Mouse (Mus musculus): Measurements from ENCODE around the gene Spag17. TPM values are rescaled to one million over a fixed set of nuclear protein-coding genes. Genes with fewer than 3 reads are reported as not detected.

Spag17 gene
- polyA plus RNA-seq, 1 experiment from 2014 or later: 1.2 TPM

- H3K4me1 ChIP-seq (replicated peaks; ENCODE audit: control insufficient read depth, insufficient read depth, low read length): no peaks in the 10 kb centered on the region
- H3K36me3 ChIP-seq (ENCODE audit: control insufficient read depth, insufficient read depth, low read length): peaks cover 4% of the 10 kb centered on the region; the same call in 1 of the 2 replicates
- no peaks in the 10 kb centered on the region for H3K9me3 ChIP-seq (ENCODE audit: control insufficient read depth, low read length)
- DNase-seq (ENCODE audit: low spot score) (no peak), ATAC-seq (ENCODE audit: low FRiP score) (no peak)
- H3K27ac ChIP-seq (ENCODE audit: low read depth, low read length): no peak overlapping the region
- WGBS: 84% methylated on average over 2 of the region's 2 CpGs
- no peak overlapping the region for H3K9ac ChIP-seq (ENCODE audit: low read depth, low read length)
- H3K4me3 ChIP-seq (ENCODE audit: low read depth, low read length): no peak overlapping the region
- H3K27me3 ChIP-seq (ENCODE audit: control insufficient read depth, insufficient read depth, low read length): no peaks in the 10 kb centered on the region
- no peak overlapping the region for H3K4me2 ChIP-seq (replicated peaks; ENCODE audit: low read depth, low read length)
Measured at GRCm38 (mm10) chr3:100163556-100163955, 278.4 kb downstream of the Spag17 start.

DNA sequence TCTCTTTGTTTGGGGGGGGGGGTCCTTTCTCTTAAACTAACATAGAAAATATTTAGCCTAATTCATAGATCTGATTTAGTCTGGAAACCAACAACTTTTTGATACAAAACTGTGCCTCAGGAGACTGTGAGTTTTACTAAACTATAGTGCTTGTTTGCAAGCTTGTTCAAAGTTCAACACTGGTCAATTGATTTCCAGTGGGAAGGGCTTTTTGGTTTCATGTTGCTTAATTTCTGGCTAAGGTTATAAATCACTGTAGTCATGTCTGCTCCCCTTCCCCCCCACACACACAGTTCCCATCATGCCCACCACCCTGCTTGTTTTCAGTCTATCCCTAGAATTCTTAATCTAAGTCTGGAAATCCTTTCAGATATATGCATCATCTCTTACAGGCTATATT lies 279.8 kb downstream of the Spag17 start:
- H3K27me3 ChIP-seq (ENCODE audit: control insufficient read depth, insufficient read depth, low read length): no peaks in the 10 kb centered on the region
- DNase-seq (ENCODE audit: low spot score) (no peak), ATAC-seq (ENCODE audit: low FRiP score) (no peak)
- H3K36me3 ChIP-seq (ENCODE audit: control insufficient read depth, insufficient read depth, low read length): no peaks in the 10 kb centered on the region
- H3K27ac ChIP-seq (ENCODE audit: low read depth, low read length): no peak overlapping the region
- H3K4me1 ChIP-seq (replicated peaks; ENCODE audit: control insufficient read depth, insufficient read depth, low read length): no peaks in the 10 kb centered on the region
- H3K4me2 ChIP-seq (replicated peaks; ENCODE audit: low read depth, low read length): no peak overlapping the region
- no peak overlapping the region for H3K9ac ChIP-seq (ENCODE audit: low read depth, low read length)
- no peak overlapping the region for H3K4me3 ChIP-seq (ENCODE audit: low read depth, low read length)
- H3K9me3 ChIP-seq (ENCODE audit: control insufficient read depth, low read length): no peaks in the 10 kb centered on the region

GRCm38 (mm10) chr3:100176031-100176430 lies 290.8 kb downstream of the Spag17 start:
- DNase-seq (ENCODE audit: low spot score): no peak
- no peaks in the 10 kb centered on the region for H3K9me3 ChIP-seq (ENCODE audit: control insufficient read depth, low read length)
- 83% methylated on average over 2 of the region's 2 CpGs for WGBS
- ATAC-seq (ENCODE audit: low FRiP score): no peak
- no peak overlapping the region for H3K9ac ChIP-seq (ENCODE audit: low read depth, low read length)
- no peaks in the 10 kb centered on the region for H3K4me1 ChIP-seq (replicated peaks; ENCODE audit: control insufficient read depth, insufficient read depth, low read length)
- H3K27ac ChIP-seq (ENCODE audit: low read depth, low read length): no peak overlapping the region
- no peaks in the 10 kb centered on the region for H3K36me3 ChIP-seq (ENCODE audit: control insufficient read depth, insufficient read depth, low read length)
- H3K4me3 ChIP-seq (ENCODE audit: low read depth, low read length): no peak overlapping the region
- H3K4me2 ChIP-seq (replicated peaks; ENCODE audit: low read depth, low read length): no peak overlapping the region
- H3K27me3 ChIP-seq (ENCODE audit: control insufficient read depth, insufficient read depth, low read length): no peaks in the 10 kb centered on the region

DNA sequence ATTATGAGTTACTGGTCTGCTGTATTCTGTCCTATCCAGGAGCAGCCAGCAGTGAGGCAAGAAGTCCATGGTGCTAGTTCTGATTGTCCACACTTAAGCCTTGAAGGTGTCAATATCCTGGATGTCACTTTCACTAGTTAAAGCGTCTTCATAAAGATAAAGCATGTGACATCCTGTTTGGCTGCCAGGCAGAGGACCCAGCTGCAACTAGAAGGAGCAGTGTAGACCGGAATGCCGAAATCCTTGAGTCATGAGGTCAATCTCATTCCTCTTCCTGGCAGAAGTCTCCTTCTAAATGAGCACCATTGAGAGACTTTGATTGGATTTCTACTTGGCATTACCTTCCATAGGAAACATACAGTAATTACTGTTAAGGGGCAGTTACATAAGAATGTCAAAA lies 295.3 kb downstream of the Spag17 start:
- ATAC-seq (ENCODE audit: low FRiP score) (no peak), DNase-seq (ENCODE audit: low spot score) (no peak)
- Histone ChIP-seq H3K4me2 (replicated peaks; ENCODE audit: low read depth, low read length) (no peak overlapping the region), H3K4me1 (replicated peaks; ENCODE audit: control insufficient read depth, insufficient read depth, low read length) (no peaks in the 10 kb centered on the region), H3K36me3 (ENCODE audit: control insufficient read depth, insufficient read depth, low read length) (no peaks in the 10 kb centered on the region), H3K9ac (ENCODE audit: low read depth, low read length) (no peak overlapping the region), H3K27ac (ENCODE audit: low read depth, low read length) (no peak overlapping the region), H3K27me3 (ENCODE audit: control insufficient read depth, insufficient read depth, low read length) (no peaks in the 10 kb centered on the region), H3K4me3 (ENCODE audit: low read depth, low read length) (no peak overlapping the region), H3K9me3 (ENCODE audit: control insufficient read depth, low read length) (no peaks in the 10 kb centered on the region)
- WGBS: 86% methylated on average over 3 of the region's 3 CpGs

DNA sequence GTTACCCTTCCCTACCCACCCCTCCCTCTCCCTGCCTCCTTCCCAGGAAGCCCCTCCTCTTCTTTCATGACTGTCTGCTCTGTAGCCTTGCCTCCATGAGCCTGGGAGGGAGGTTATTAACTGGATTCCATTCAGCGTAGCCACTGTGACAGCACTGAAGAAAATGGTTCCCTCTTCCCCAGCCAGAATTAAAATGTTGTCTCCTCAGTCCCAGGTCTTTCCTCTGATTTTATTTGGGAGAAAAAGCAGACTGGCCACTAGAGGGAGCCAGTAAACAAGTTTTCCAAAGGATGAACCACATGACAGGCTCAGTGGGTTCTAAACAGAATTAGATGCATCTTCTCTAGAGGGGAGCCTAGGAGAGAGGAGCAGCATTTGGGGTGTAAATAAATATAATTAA lies 304.2 kb downstream of the Spag17 start:
- Histone ChIP-seq H3K4me3 (ENCODE audit: low read depth, low read length) (no peak overlapping the region), H3K27me3 (ENCODE audit: control insufficient read depth, insufficient read depth, low read length) (no peaks in the 10 kb centered on the region), H3K27ac (ENCODE audit: low read depth, low read length) (no peak overlapping the region), H3K9ac (ENCODE audit: low read depth, low read length) (no peak overlapping the region), H3K4me2 (replicated peaks; ENCODE audit: low read depth, low read length) (no peak overlapping the region), H3K9me3 (ENCODE audit: control insufficient read depth, low read length) (no peaks in the 10 kb centered on the region), H3K36me3 (ENCODE audit: control insufficient read depth, insufficient read depth, low read length) (no peaks in the 10 kb centered on the region), H3K4me1 (replicated peaks; ENCODE audit: control insufficient read depth, insufficient read depth, low read length) (no peaks in the 10 kb centered on the region)
- peak; percentile 70 for ATAC-seq (ENCODE audit: low FRiP score)
- 58% methylated on average over 1 of the region's 1 CpGs for WGBS
- peak; percentile 82 for DNase-seq (ENCODE audit: low spot score)

DNA sequence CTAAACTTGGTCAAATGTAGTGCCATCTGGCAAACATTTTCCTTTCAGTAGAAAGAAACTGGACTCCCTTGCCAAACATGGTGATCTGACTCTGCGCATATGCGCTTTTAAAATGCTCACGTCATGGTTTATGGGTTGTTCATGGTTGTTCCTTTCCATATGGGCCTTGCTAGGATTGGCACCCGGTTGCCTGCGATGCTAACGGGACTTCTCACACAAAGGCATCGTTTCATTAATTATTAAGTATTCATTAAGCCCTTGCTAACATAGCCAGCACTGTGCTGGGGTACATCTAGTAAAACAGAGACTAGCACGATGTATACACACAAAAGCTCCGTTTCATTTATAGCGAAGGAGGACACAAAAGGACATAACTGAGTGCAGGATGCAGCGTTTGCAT lies 304.7 kb downstream of the Spag17 start:
- H3K36me3 ChIP-seq (ENCODE audit: control insufficient read depth, insufficient read depth, low read length): no peaks in the 10 kb centered on the region
- no peak for DNase-seq (ENCODE audit: low spot score)
- no peak overlapping the region for H3K4me2 ChIP-seq (replicated peaks; ENCODE audit: low read depth, low read length)
- 88% methylated on average over 11 of the region's 11 CpGs for WGBS
- H3K4me1 ChIP-seq (replicated peaks; ENCODE audit: control insufficient read depth, insufficient read depth, low read length): no peaks in the 10 kb centered on the region
- no peaks in the 10 kb centered on the region for H3K27me3 ChIP-seq (ENCODE audit: control insufficient read depth, insufficient read depth, low read length)
- peak; percentile 38 for ATAC-seq (ENCODE audit: low FRiP score)
- H3K9me3 ChIP-seq (ENCODE audit: control insufficient read depth, low read length): no peaks in the 10 kb centered on the region
- no peak overlapping the region for H3K4me3 ChIP-seq (ENCODE audit: low read depth, low read length)
- no peak overlapping the region for H3K9ac ChIP-seq (ENCODE audit: low read depth, low read length)
- H3K27ac ChIP-seq (ENCODE audit: low read depth, low read length): no peak overlapping the region

All from hindbrain, embryonic 11.5 days (tissue).